Mouse (Mus musculus): ENCODE data around the gene Soat1. TPM values are rescaled to one million over a fixed set of nuclear protein-coding genes. Genes with fewer than 3 reads are reported as not detected.

The Soat1 gene
- total RNA-seq (2017) = 48.3 and 80.4 TPM in 2 replicates

GRCm38 (mm10) chr1:156473961-156474503, at the start of gene Soat1:
TSS of gene Soat1 (minus strand) at chr1:156474331.
- ATAC-seq (replicated peaks in 1 of 2; ENCODE audit: insufficient read depth in 1 of 2, low FRiP score in 2 of 2, low TSS enrichment in 1 of 2, low read depth in 1 of 2, poor library complexity in 2 of 2, severe bottlenecking in 2 of 2) = peak; percentile 92 to 94

GRCm38 (mm10) chr1:156523842-156524241, 49.7 kb upstream of the Soat1 start, which contains the start of gene Gm10031:
TSS of gene Gm10031 (plus strand) at chr1:156524012.
- ATAC-seq (replicated peaks in 1 of 2; ENCODE audit: insufficient read depth in 1 of 2, low FRiP score in 2 of 2, low TSS enrichment in 1 of 2, low read depth in 1 of 2, poor library complexity in 2 of 2, severe bottlenecking in 2 of 2) = peak; percentile 76 to 98

- no peak for ATAC-seq (replicated peaks in 1 of 2; ENCODE audit: insufficient read depth in 1 of 2, low FRiP score in 2 of 2, low TSS enrichment in 1 of 2, low read depth in 1 of 2, poor library complexity in 2 of 2, severe bottlenecking in 2 of 2)
Observed at GRCm38 (mm10) chr1:156521796-156522517, 47.8 kb upstream of the Soat1 start.

GRCm38 (mm10) chr1:156520136-156520780, 46.1 kb upstream of the Soat1 start:
- no peak for ATAC-seq (replicated peaks in 1 of 2; ENCODE audit: insufficient read depth in 1 of 2, low FRiP score in 2 of 2, low TSS enrichment in 1 of 2, low read depth in 1 of 2, poor library complexity in 2 of 2, severe bottlenecking in 2 of 2)

GRCm38 (mm10) chr1:156507753-156508152, 33.6 kb upstream of the Soat1 start:
- ATAC-seq (replicated peaks in 1 of 2; ENCODE audit: insufficient read depth in 1 of 2, low FRiP score in 2 of 2, low TSS enrichment in 1 of 2, low read depth in 1 of 2, poor library complexity in 2 of 2, severe bottlenecking in 2 of 2) = no peak

GRCm38 (mm10) chr1:156505901-156506300, 31.8 kb upstream of the Soat1 start:
- no peak for ATAC-seq (replicated peaks in 1 of 2; ENCODE audit: insufficient read depth in 1 of 2, low FRiP score in 2 of 2, low TSS enrichment in 1 of 2, low read depth in 1 of 2, poor library complexity in 2 of 2, severe bottlenecking in 2 of 2)

- no peak for ATAC-seq (replicated peaks in 1 of 2; ENCODE audit: insufficient read depth in 1 of 2, low FRiP score in 2 of 2, low TSS enrichment in 1 of 2, low read depth in 1 of 2, poor library complexity in 2 of 2, severe bottlenecking in 2 of 2)
Observed at GRCm38 (mm10) chr1:156504945-156505523, 30.9 kb upstream of the Soat1 start.

- no peak for ATAC-seq (replicated peaks in 1 of 2; ENCODE audit: insufficient read depth in 1 of 2, low FRiP score in 2 of 2, low TSS enrichment in 1 of 2, low read depth in 1 of 2, poor library complexity in 2 of 2, severe bottlenecking in 2 of 2)
Observed at GRCm38 (mm10) chr1:156496910-156497309, 22.8 kb upstream of the Soat1 start.

- no peak for ATAC-seq (replicated peaks in 1 of 2; ENCODE audit: insufficient read depth in 1 of 2, low FRiP score in 2 of 2, low TSS enrichment in 1 of 2, low read depth in 1 of 2, poor library complexity in 2 of 2, severe bottlenecking in 2 of 2)
Observed at GRCm38 (mm10) chr1:156495025-156495424, 20.9 kb upstream of the Soat1 start.

GRCm38 (mm10) chr1:156491226-156491796, 17.2 kb upstream of the Soat1 start:
- ATAC-seq (replicated peaks in 1 of 2; ENCODE audit: insufficient read depth in 1 of 2, low FRiP score in 2 of 2, low TSS enrichment in 1 of 2, low read depth in 1 of 2, poor library complexity in 2 of 2, severe bottlenecking in 2 of 2) = no peak

GRCm38 (mm10) chr1:156488031-156488430, 13.9 kb upstream of the Soat1 start:
- ATAC-seq (replicated peaks in 1 of 2; ENCODE audit: insufficient read depth in 1 of 2, low FRiP score in 2 of 2, low TSS enrichment in 1 of 2, low read depth in 1 of 2, poor library complexity in 2 of 2, severe bottlenecking in 2 of 2) = no peak

- no peak for ATAC-seq (replicated peaks in 1 of 2; ENCODE audit: insufficient read depth in 1 of 2, low FRiP score in 2 of 2, low TSS enrichment in 1 of 2, low read depth in 1 of 2, poor library complexity in 2 of 2, severe bottlenecking in 2 of 2)
Observed at GRCm38 (mm10) chr1:156487498-156487897, 13.4 kb upstream of the Soat1 start.

- ATAC-seq (replicated peaks in 1 of 2; ENCODE audit: insufficient read depth in 1 of 2, low FRiP score in 2 of 2, low TSS enrichment in 1 of 2, low read depth in 1 of 2, poor library complexity in 2 of 2, severe bottlenecking in 2 of 2) = no peak
Observed at GRCm38 (mm10) chr1:156481826-156482225, 7.7 kb upstream of the Soat1 start.

GRCm38 (mm10) chr1:156476535-156476934, 2.4 kb upstream of the Soat1 start:
- ATAC-seq (replicated peaks in 1 of 2; ENCODE audit: insufficient read depth in 1 of 2, low FRiP score in 2 of 2, low TSS enrichment in 1 of 2, low read depth in 1 of 2, poor library complexity in 2 of 2, severe bottlenecking in 2 of 2) = no peak

GRCm38 (mm10) chr1:156476016-156476415, 1.9 kb upstream of the Soat1 start:
- ATAC-seq (replicated peaks in 1 of 2; ENCODE audit: insufficient read depth in 1 of 2, low FRiP score in 2 of 2, low TSS enrichment in 1 of 2, low read depth in 1 of 2, poor library complexity in 2 of 2, severe bottlenecking in 2 of 2) = no peak

GRCm38 (mm10) chr1:156474854-156475253, 723 bp upstream of the Soat1 start:
- ATAC-seq (replicated peaks in 1 of 2; ENCODE audit: insufficient read depth in 1 of 2, low FRiP score in 2 of 2, low TSS enrichment in 1 of 2, low read depth in 1 of 2, poor library complexity in 2 of 2, severe bottlenecking in 2 of 2) = no peak

- ATAC-seq (replicated peaks in 1 of 2; ENCODE audit: insufficient read depth in 1 of 2, low FRiP score in 2 of 2, low TSS enrichment in 1 of 2, low read depth in 1 of 2, poor library complexity in 2 of 2, severe bottlenecking in 2 of 2) = no peak
Observed at GRCm38 (mm10) chr1:156473003-156473402, 1.1 kb downstream of the Soat1 start.

- ATAC-seq (replicated peaks in 1 of 2; ENCODE audit: insufficient read depth in 1 of 2, low FRiP score in 2 of 2, low TSS enrichment in 1 of 2, low read depth in 1 of 2, poor library complexity in 2 of 2, severe bottlenecking in 2 of 2) = no peak
Observed at GRCm38 (mm10) chr1:156471955-156472354, 2.2 kb downstream of the Soat1 start.
